In genomic region chr1:193059596-193059995, GRCm38 (mm10) we compare ENCODE assay signal across 16 mouse cellular contexts. TPM values are rescaled to one million over a fixed set of nuclear protein-coding genes. Genes with fewer than 3 reads are reported as not detected.
DNase-seq lines count a peak whose midpoint lies in the region.
"Had no signal": no experiment of that assay in that cellular context is flagged by ENCODE, and none has a peak within 500 bp of the region (broad histone marks: within the 10 kb centered on the region; RNA-seq: fewer than 3 reads in every experiment).

No protein-coding gene starts in this region.

- intact Hi-C loops in left cerebral cortex, postnatal 14 days (cut with DNase I) = no loop called here

- peak; percentile 25 for DNase-seq in layer of hippocampus, adult 11-12 months (ENCODE audit: low spot score)
- no peak for DNase-seq in layer of hippocampus, adult 8-10 months (ENCODE audit: low spot score in 2 of 2)
- DNase-seq in left cerebral cortex, postnatal 14 days (ENCODE audit: low spot score in 2 of 2) = peak; percentile 23 to 65
- no peak for DNase-seq in left cerebral cortex, adult 8-10 months (ENCODE audit: low spot score in 2 of 2)
- DNase-seq in right cerebral cortex, postnatal 10 days (ENCODE audit: low spot score in 2 of 2) = peak; percentile 44 to 66
- no peak for DNase-seq in right cerebral cortex, postnatal 4 days
- DNase-seq in kidney, adult 18-20 months = no peak
- DNase-seq: adrenal gland, postnatal 25 days; cerebellum, adult 8-10 months; cerebellum, postnatal 36 days; gastrocnemius, postnatal 10 days; heart, postnatal 14 days; kidney, adult 8-10 months; kidney, postnatal 4 days; thymus, postnatal 4 days had no signal

RNA-seq across cellular contexts. Expression of gene Syt14, which starts 24.0 kb away (rescaled TPM):
- total RNA-seq in layer of hippocampus, adult 8-10 months (2022) = 10 to 100 TPM; 22.7 to 36.4 (median 31.8) TPM
- total RNA-seq in left cerebral cortex, postnatal 14 days (2021) = 10 to 100 TPM; 20.8 to 21.2 TPM
- total RNA-seq in left cerebral cortex, adult 8-10 months (2022) = 10 to 100 TPM; 23.4 to 27.9 (median 25.8) TPM
- total RNA-seq: megakaryocyte progenitor cell, adult 5-6 weeks had no signal

Comparison
In these comparisons a context has a peak if more than half of its experiments do, and no peak if none do; other contexts are left out.
1. DNase-seq: peak in layer of hippocampus, adult 11-12 months (single experiment), left cerebral cortex, postnatal 14 days (2 of 2) and right cerebral cortex, postnatal 10 days (2 of 2); none in layer of hippocampus, adult 8-10 months (0 of 2), left cerebral cortex, adult 8-10 months (0 of 2), right cerebral cortex, postnatal 4 days (single experiment) and kidney, adult 18-20 months (single experiment).